Mouse (Mus musculus): ENCODE results near the gene Arhgef28. TPM values are rescaled to one million over a fixed set of nuclear protein-coding genes. Genes with fewer than 3 reads are reported as not detected.

The Arhgef28 gene
- total and polyA plus RNA-seq, 3 experiments: not detected

- Histone ChIP-seq H3K9me3 (replicated peaks; ENCODE audit: insufficient read depth, low read length) (no peaks in the 10 kb centered on the region), H3K9ac (ENCODE audit: control insufficient read depth, low read depth, low read length, poor library complexity, severe bottlenecking) (no peak overlapping the region), H3K27me3 (ENCODE audit: control insufficient read depth in 1 of 2, insufficient read depth in 2 of 2, low read length in 2 of 2) (no peaks in the 10 kb centered on the region), H3K4me1 (ENCODE audit: control insufficient read depth in 1 of 2, insufficient read depth in 2 of 2, low read length in 2 of 2) (no peaks in the 10 kb centered on the region), H3K36me3 (ENCODE audit: control insufficient read depth in 1 of 2, insufficient read depth in 2 of 2, low read length in 2 of 2) (no peaks in the 10 kb centered on the region), H3K79me2 (ENCODE audit: control insufficient read depth, insufficient read depth, low read length, poor library complexity) (no peaks in the 10 kb centered on the region), H3K27ac (ENCODE audit: control insufficient read depth, low read depth, low read length) (no peak overlapping the region), H3K4me3 (ENCODE audit: control insufficient read depth in 1 of 2, insufficient read depth in 1 of 2, low read depth in 2 of 2, low read length in 2 of 2) (no peak overlapping the region)
- DNase-seq (ENCODE audit: low read depth, low spot score): no peak
- no peak for TF ChIP-seq ETS1 (IDR thresholded peaks at IDR 0.05; ENCODE audit: low read depth, low read length)
- TF ChIP-seq EP300 (IDR thresholded peaks at IDR 0.05; ENCODE audit: low read depth in 1 of 2, low read length in 2 of 2): no peak
- no peak for TF ChIP-seq E2F4 (IDR thresholded peaks at IDR 0.05; ENCODE audit: borderline replicate concordance, low read depth, low read length)
- TF ChIP-seq CHD1 (IDR thresholded peaks at IDR 0.05; ENCODE audit: low read depth, low read length): no peak
- TF ChIP-seq KAT2A (conservative IDR thresholded peaks at IDR 0.05; ENCODE audit: low read depth, low read length): no peak
- TF ChIP-seq POLR2AphosphoS2 (IDR thresholded peaks at IDR 0.05; ENCODE audit: low read length): no peak
- no peak for TF ChIP-seq MXI1 (IDR thresholded peaks at IDR 0.05; ENCODE audit: low read depth, low read length)
- no peak for TF ChIP-seq ELF1 (IDR thresholded peaks at IDR 0.05; ENCODE audit: low read depth, low read length)
- TF ChIP-seq RAD21 (IDR thresholded peaks at IDR 0.05; ENCODE audit: low read depth, low read length): no peak
- no peak for TF ChIP-seq SIN3A (IDR thresholded peaks at IDR 0.05; ENCODE audit: low read length)
Observed at GRCm38 (mm10) chr13:97892089-97892884, 314.0 kb downstream of the Arhgef28 start.

- no peaks in the 10 kb centered on the region for H3K36me3 ChIP-seq (ENCODE audit: control insufficient read depth in 1 of 2, insufficient read depth in 2 of 2, low read length in 2 of 2)
- TF ChIP-seq BHLHE40 (IDR thresholded peaks at IDR 0.05; ENCODE audit: borderline replicate concordance, low read depth, low read length): no peak
- no peak overlapping the region for H3K4me3 ChIP-seq (ENCODE audit: control insufficient read depth in 1 of 2, insufficient read depth in 1 of 2, low read depth in 2 of 2, low read length in 2 of 2)
- no peak for DNase-seq (ENCODE audit: low read depth, low spot score)
- no peak overlapping the region for H3K27ac ChIP-seq (ENCODE audit: control insufficient read depth, low read depth, low read length)
- no peaks in the 10 kb centered on the region for H3K4me1 ChIP-seq (ENCODE audit: control insufficient read depth in 1 of 2, insufficient read depth in 2 of 2, low read length in 2 of 2)
- H3K27me3 ChIP-seq (ENCODE audit: control insufficient read depth in 1 of 2, insufficient read depth in 2 of 2, low read length in 2 of 2): no peaks in the 10 kb centered on the region
- H3K79me2 ChIP-seq (ENCODE audit: control insufficient read depth, insufficient read depth, low read length, poor library complexity): no peaks in the 10 kb centered on the region
- no peaks in the 10 kb centered on the region for H3K9me3 ChIP-seq (replicated peaks; ENCODE audit: insufficient read depth, low read length)
- H3K9ac ChIP-seq (ENCODE audit: control insufficient read depth, low read depth, low read length, poor library complexity, severe bottlenecking): no peak overlapping the region
Observed at GRCm38 (mm10) chr13:97888046-97888445, 318.2 kb downstream of the Arhgef28 start.

- Histone ChIP-seq H3K9me3 (replicated peaks; ENCODE audit: insufficient read depth, low read length) (no peaks in the 10 kb centered on the region), H3K27me3 (ENCODE audit: control insufficient read depth in 1 of 2, insufficient read depth in 2 of 2, low read length in 2 of 2) (no peaks in the 10 kb centered on the region), H3K27ac (ENCODE audit: control insufficient read depth, low read depth, low read length) (no peak overlapping the region), H3K36me3 (ENCODE audit: control insufficient read depth in 1 of 2, insufficient read depth in 2 of 2, low read length in 2 of 2) (no peaks in the 10 kb centered on the region), H3K9ac (ENCODE audit: control insufficient read depth, low read depth, low read length, poor library complexity, severe bottlenecking) (no peak overlapping the region), H3K79me2 (ENCODE audit: control insufficient read depth, insufficient read depth, low read length, poor library complexity) (no peaks in the 10 kb centered on the region), H3K4me1 (ENCODE audit: control insufficient read depth in 1 of 2, insufficient read depth in 2 of 2, low read length in 2 of 2) (no peaks in the 10 kb centered on the region), H3K4me3 (ENCODE audit: control insufficient read depth in 1 of 2, insufficient read depth in 1 of 2, low read depth in 2 of 2, low read length in 2 of 2) (no peak overlapping the region)
- no peak for DNase-seq (ENCODE audit: low read depth, low spot score)
- TF ChIP-seq NRF1 (IDR thresholded peaks at IDR 0.05; ENCODE audit: insufficient read depth, low read depth, low read length, poor library complexity, severe bottlenecking): no peak
- no peak for TF ChIP-seq HCFC1 (IDR thresholded peaks at IDR 0.05; ENCODE audit: low read depth, low read length)
Observed at GRCm38 (mm10) chr13:97887558-97887957, 318.7 kb downstream of the Arhgef28 start.
